Mouse (Mus musculus): ENCODE results near the gene Tbkbp1.

GRCm38 (mm10) chr11:97133270-97133669 lies 18.0 kb downstream of the Tbkbp1 start:
- no peak for TF ChIP-seq POLR2A (IDR thresholded peaks at IDR 0.05; ENCODE audit: borderline replicate concordance, low read depth, low read length)
- TF ChIP-seq CTCF (IDR thresholded peaks at IDR 0.05; ENCODE audit: low read depth, low read length), result no peak
